Mouse (Mus musculus) midbrain, embryonic 13.5 days (tissue): Measurements from ENCODE around the gene Rhobtb3. TPM values are rescaled to one million over a fixed set of nuclear protein-coding genes. Genes with fewer than 3 reads are reported as not detected.
A peak's percentile ranks its signal among the peaks of the same experiment; 100 is the strongest.
"Not testable (repeated sequence)": the region's sequence is repeated elsewhere in the genome, so short reads cannot be mapped to it uniquely, and the experiment has no call there.

ENCODE experiments used
- ATAC-seq: fragments of 200-750 bp; cut with Nextera tagmentation; 2 replicates; pipeline ENCODE4 v1.8.0; 2017; ENCODE audit warnings: mild to moderate bottlenecking, moderate TSS enrichment, moderate library complexity
- H3K27ac ChIP-seq: fragments of 300-500 bp; sonication (generic); 2 replicates; pipeline ENCODE4 v1.5.1; 2015; ENCODE audit warnings: inconsistent platforms, mild to moderate bottlenecking, moderate library complexity
- H3K27me3 ChIP-seq: fragments of 300-500 bp; sonication (generic); 2 replicates; pipeline ENCODE4 v1.6.1; 2015; ENCODE audit warnings: mild to moderate bottlenecking, inconsistent platforms
- H3K36me3 ChIP-seq: fragments of 300-500 bp; sonication (generic); 2 replicates; pipeline ENCODE4 v1.6.1; 2015; ENCODE audit warnings: mild to moderate bottlenecking, inconsistent platforms
- H3K4me1 ChIP-seq: fragments of 300-500 bp; sonication (generic); replicated peaks from 2 replicates; pipeline ENCODE4 v1.6.1; 2015; ENCODE audit warnings: inconsistent platforms
- H3K4me2 ChIP-seq: fragments of 300-500 bp; sonication (generic); replicated peaks from 2 replicates; pipeline ENCODE4 v1.6.1; 2015; ENCODE audit warnings: moderate library complexity, mild to moderate bottlenecking, inconsistent platforms
- H3K4me3 ChIP-seq: fragments of 300-500 bp; sonication (generic); replicated peaks from 2 replicates; pipeline ENCODE4 v1.5.1; 2015; ENCODE audit warnings: mild to moderate bottlenecking, inconsistent platforms
- H3K9ac ChIP-seq: fragments of 300-500 bp; sonication (generic); replicated peaks from 2 replicates; pipeline ENCODE4 v1.6.1; 2015; ENCODE audit warnings: mild to moderate bottlenecking, inconsistent platforms
- H3K9me3 ChIP-seq: fragments of 300-500 bp; sonication (generic); 2 replicates; pipeline ENCODE4 v1.6.1; 2016; ENCODE audit warnings: mild to moderate bottlenecking, inconsistent platforms
- WGBS: fragments of 180-500 bp; shearing (Covaris S2); methylation state at CpG from one replicate; pipeline ENCODE4 v1.1.7; 2015; 5-methylcytosine and 5-hydroxymethylcytosine counted together
- polyA plus RNA-seq: library from polyadenylated mRNA; unstranded; fragments of >200 nt; fragmentation: Nextera tagmentation; extraction: Ambion mirVana; gene quantifications from 2 replicates; pipeline ENCODE4 v1.2.1, GENCODE M21; 2015

Rhobtb3 gene
- polyA plus RNA-seq, 1 experiment from 2014 or later = 32.9 TPM

DNA sequence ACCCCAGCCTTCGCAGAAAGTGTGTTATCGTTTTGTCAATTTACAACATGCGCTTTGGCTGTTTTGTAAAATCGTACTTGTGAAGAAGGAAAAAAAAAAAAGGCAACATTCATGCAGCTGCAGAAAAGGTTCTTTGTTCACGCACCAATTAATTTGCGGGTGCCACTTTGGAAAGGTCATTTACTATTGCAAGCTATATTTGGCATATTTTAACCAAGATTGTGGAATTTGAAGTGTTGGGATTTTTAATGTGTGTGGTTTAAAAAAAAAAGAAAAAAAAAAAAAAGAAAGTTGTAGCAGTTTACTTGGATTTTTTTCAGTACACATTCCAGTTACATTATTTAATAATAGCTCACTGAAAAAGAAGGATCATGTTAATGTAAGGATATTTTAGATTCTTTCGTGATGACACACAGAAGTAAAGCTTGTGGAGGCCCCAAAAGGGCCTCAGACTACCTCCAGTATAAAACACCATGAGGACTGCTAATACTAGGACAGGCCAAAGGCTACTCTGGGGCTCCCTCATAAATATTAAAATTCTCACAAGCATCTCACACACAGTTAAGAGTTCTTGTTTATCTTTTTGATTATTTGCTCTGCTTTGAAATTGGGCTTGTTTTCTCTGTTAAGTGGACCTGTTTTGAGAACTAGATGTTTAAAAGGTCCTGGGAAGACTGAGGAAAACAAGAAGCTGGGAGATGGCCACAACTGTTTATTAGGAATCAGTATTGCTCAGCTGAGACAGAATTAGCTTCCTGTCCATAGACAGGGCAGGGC is 507 bp upstream of the Rhobtb3 start:
- H3K4me3 ChIP-seq = peak overlapping the region; percentile 78
- H3K4me1 ChIP-seq = peaks cover 18% of the 10 kb centered on the region
- peak overlapping the region; percentile 94 for H3K9ac ChIP-seq
- no peaks in the 10 kb centered on the region for H3K27me3 ChIP-seq
- WGBS = 2% methylated on average over 7 of the region's 7 CpGs
- H3K27ac ChIP-seq = peak overlapping the region; percentile 99
- H3K9me3 ChIP-seq = no peaks in the 10 kb centered on the region
- no peak for ATAC-seq
- H3K36me3 ChIP-seq = peaks cover 1% of the 10 kb centered on the region; the same call in 1 of the 2 replicates
- peak overlapping the region; percentile 69 for H3K4me2 ChIP-seq

DNA sequence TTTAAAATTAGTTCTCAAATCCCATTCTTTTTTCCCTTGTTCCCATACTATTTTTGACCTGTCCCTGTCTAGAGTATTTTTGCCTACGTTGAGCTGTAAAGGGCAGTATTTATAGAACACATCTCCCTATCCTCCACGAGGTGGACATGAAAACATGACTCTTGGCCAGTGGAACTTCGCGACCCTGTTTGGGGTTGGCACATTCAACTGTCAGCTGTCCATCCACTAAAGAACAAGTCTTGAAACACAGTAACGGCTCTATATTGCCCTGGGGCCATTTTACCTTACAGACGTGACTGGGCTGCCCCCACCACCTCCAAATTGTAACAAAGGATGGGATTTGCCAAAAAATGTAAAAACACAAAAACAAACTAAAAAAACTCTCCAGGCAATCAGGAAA is 994 bp downstream of the Rhobtb3 start:
- peaks cover 16% of the 10 kb centered on the region for H3K36me3 ChIP-seq
- peak; percentile 19 for ATAC-seq
- WGBS = 0% methylated on average over 6 of the region's 6 CpGs
- H3K9me3 ChIP-seq = no peaks in the 10 kb centered on the region
- H3K4me1 ChIP-seq = peaks cover 18% of the 10 kb centered on the region
- H3K27ac ChIP-seq = peak overlapping the region; percentile 99
- H3K27me3 ChIP-seq = no peaks in the 10 kb centered on the region
- peak overlapping the region; percentile 78 for H3K4me3 ChIP-seq
- peak overlapping the region; percentile 69 for H3K4me2 ChIP-seq
- H3K9ac ChIP-seq = peak overlapping the region; percentile 94

DNA sequence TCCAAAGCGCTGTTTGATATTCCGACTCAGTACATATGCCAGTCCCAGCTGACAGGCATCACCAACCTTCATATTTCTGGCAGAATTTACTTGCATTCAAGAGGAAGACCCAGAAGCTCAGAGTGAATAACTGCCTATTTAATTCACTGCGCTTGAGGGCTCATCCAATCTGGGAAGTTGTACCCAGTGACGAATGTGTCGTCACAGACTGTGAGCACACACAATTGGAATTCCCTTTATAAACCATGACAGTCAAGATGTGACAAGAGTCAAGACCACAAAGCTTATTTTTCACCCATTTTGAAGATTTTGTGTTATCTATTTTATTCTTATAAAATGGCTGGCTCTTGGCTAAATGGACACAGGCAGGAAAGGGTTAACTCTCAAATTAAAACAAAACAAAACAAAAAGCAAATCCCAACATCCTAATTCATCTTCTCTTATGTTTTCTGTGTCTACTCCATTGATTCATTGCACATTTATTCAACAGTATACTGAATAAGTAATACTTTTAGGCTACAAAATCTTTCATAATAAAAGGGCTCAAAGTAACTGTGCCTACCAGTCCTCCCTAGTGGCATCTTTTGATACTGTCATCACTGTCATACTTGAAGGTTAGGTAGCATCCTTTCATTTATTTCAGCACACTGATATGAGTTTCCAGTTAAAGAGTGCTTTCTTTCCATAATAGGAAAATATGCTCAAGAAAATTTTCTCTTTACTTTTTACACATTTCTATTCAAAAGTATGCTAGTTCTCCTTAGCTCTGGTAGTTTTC is 2.0 kb downstream of the Rhobtb3 start:
- no peak for ATAC-seq
- WGBS = 53% methylated on average over 5 of the region's 5 CpGs
- Histone ChIP-seq H3K4me2 (peak overlapping the region; percentile 47), H3K27ac (peak overlapping the region; percentile 53; the same call in 1 of the 2 replicates), H3K36me3 (peaks cover 20% of the 10 kb centered on the region), H3K27me3 (no peaks in the 10 kb centered on the region), H3K9me3 (no peaks in the 10 kb centered on the region), H3K4me3 (peak overlapping the region; percentile 26), H3K4me1 (peaks cover 18% of the 10 kb centered on the region), H3K9ac (peak overlapping the region; percentile 11; the same call in 1 of the 2 replicates)

DNA sequence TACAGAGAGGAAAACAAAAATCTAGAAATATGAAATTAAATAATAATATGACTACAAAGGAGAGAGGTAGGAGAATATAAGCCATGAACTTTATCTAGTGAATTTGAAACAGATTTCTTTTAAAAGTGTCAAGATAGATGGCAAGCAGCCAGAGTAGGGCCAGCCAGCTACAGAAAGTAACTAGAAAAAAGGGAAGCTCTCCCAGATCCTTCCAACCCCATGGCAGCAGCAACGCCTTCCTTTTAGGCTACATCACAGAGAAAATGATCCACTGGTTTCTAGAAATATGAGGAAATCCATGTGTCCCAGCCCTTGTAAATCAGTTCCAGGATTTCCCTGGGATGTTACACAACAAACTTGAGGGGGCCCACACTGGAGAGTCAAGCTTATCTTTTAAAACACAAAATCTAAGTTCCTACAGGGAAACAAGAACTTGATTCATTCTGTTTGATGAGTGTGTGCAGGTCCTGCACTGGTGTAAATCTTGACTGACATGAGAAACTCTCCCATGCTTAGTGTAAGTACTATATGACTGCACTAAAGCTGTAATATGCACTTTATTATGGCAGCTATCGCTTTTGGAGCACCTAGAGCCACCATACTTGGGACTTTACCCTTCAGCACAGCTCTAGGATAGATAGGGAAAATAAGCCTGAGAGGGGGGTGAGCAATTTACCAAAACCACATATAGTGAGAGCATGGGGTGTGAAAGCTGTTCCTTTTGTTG is 2.8 kb downstream of the Rhobtb3 start:
- H3K27ac ChIP-seq = peak overlapping the region; percentile 53; the same call in 1 of the 2 replicates
- ATAC-seq = no peak
- H3K4me2 ChIP-seq = peak overlapping the region; percentile 47
- 88% methylated on average over 2 of the region's 2 CpGs for WGBS
- peaks cover 18% of the 10 kb centered on the region for H3K4me1 ChIP-seq
- peak overlapping the region; percentile 26 for H3K4me3 ChIP-seq
- peak overlapping the region; percentile 11; the same call in 1 of the 2 replicates for H3K9ac ChIP-seq
- H3K27me3 ChIP-seq = no peaks in the 10 kb centered on the region
- peaks cover 20% of the 10 kb centered on the region for H3K36me3 ChIP-seq
- no peaks in the 10 kb centered on the region for H3K9me3 ChIP-seq

DNA sequence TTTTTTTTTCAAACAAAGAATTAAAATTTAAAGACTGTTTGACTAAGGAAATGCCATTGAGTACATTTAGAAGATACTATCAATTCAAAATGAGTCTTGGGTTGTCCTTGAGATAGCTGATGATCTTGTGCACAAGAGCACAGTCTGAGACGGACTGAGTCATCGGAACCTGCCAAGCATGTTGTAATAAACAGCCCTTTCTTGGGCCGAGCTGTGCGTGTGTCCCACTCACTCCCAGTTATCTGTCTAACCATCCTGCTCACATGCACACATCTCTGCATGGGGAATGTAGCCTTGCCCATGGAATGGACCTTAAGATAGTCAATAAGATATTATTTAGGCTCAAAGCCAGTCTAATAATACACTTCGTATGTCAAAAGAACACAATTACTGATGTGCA is 4.9 kb downstream of the Rhobtb3 start:
- 94% methylated on average over 5 of the region's 5 CpGs for WGBS
- ATAC-seq = no peak

DNA sequence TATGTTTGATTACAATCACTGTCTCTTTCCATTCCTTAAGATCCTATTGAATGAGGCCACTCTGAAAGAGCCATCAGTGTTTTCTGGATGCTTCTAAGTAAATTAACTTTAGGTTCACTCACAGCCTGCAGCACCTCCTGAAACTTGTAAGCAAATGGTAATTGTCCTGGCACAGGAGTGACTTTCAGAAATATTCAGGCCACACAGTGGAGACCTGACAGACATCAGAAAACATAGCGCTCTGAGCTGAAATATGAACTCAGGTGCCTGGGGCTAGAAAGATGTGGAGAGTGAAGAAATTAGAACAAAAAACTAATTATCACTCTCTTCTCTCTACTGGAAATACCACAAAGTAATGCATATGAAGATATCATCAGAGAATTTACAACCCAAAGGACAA is 10.4 kb downstream of the Rhobtb3 start:
- 93% methylated on average over 1 of the region's 1 CpGs for WGBS
- no peaks in the 10 kb centered on the region for H3K9me3 ChIP-seq

More for the DNA sequence above, 4.9 kb downstream of the Rhobtb3 start:
- H3K4me3 ChIP-seq = no peak overlapping the region
- peaks cover 13% of the 10 kb centered on the region for H3K4me1 ChIP-seq
- H3K36me3 ChIP-seq = peaks cover 20% of the 10 kb centered on the region
- no peak overlapping the region for H3K4me2 ChIP-seq
- H3K9ac ChIP-seq = no peak overlapping the region
- H3K27ac ChIP-seq = no peak overlapping the region
- H3K9me3 ChIP-seq = no peaks in the 10 kb centered on the region
- H3K27me3 ChIP-seq = no peaks in the 10 kb centered on the region

DNA sequence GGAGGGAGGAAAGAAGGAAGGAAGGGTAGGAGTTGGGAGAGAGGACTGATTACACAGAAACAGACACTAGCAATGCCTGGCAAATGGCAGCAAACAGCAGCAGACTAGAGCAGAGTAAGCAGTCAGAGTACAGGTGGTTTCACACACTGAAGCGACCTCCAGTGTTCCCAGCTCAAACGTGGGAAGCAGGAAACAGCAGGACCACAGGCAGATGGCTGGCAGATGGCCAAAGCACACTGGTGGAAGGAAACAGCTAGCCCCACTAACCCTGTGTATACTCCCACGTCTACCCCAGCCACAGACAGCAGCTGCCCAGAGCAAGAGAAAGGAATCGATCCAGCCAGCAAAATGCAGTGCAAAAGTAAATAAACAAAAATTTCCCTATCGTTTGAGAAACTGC is 12.7 kb downstream of the Rhobtb3 start:
- H3K36me3 ChIP-seq = peaks cover 17% of the 10 kb centered on the region
- no peak overlapping the region for H3K4me3 ChIP-seq
- peak; percentile 95 for ATAC-seq
- WGBS = 26% methylated on average over 5 of the region's 5 CpGs
- no peak overlapping the region for H3K9ac ChIP-seq
- H3K27ac ChIP-seq = peak overlapping the region; percentile 39
- H3K4me2 ChIP-seq = no peak overlapping the region
- no peaks in the 10 kb centered on the region for H3K9me3 ChIP-seq
- H3K4me1 ChIP-seq = peaks cover 13% of the 10 kb centered on the region
- H3K27me3 ChIP-seq = no peaks in the 10 kb centered on the region

More for the DNA sequence above, 10.4 kb downstream of the Rhobtb3 start:
- no peak for ATAC-seq
- Histone ChIP-seq H3K27me3 (no peaks in the 10 kb centered on the region), H3K4me1 (peaks cover 13% of the 10 kb centered on the region), H3K4me3 (no peak overlapping the region), H3K36me3 (peaks cover 27% of the 10 kb centered on the region), H3K27ac (no peak overlapping the region), H3K4me2 (no peak overlapping the region), H3K9ac (no peak overlapping the region)

DNA sequence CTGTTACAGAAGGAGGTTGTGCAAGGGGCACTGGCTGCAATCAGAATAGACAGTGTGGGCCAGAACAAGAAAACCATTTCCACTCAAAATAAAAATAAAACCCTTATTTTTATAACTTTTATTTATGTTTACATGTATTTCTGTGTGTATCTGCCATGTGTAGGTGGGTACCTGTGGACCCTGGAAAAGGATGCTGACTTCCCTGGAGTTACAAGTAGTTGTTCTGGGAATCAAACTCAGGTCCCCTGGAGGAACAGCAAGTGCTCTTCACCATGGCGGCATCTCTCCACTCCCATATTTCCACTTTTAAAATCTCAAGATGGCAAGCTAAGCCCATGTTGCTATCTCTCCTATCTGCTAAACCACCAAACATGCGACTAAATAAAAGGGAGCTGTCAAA is 13.1 kb downstream of the Rhobtb3 start:
- Histone ChIP-seq H3K9me3 (no peaks in the 10 kb centered on the region), H3K4me1 (peaks cover 13% of the 10 kb centered on the region), H3K4me2 (no peak overlapping the region), H3K36me3 (peaks cover 17% of the 10 kb centered on the region), H3K4me3 (no peak overlapping the region), H3K9ac (no peak overlapping the region), H3K27ac (peak overlapping the region; percentile 39), H3K27me3 (no peaks in the 10 kb centered on the region)
- 0 out of 2 replicates have a peak, but pooled peaks have one; percentile 9 for ATAC-seq
- 87% methylated on average over 2 of the region's 2 CpGs for WGBS

DNA sequence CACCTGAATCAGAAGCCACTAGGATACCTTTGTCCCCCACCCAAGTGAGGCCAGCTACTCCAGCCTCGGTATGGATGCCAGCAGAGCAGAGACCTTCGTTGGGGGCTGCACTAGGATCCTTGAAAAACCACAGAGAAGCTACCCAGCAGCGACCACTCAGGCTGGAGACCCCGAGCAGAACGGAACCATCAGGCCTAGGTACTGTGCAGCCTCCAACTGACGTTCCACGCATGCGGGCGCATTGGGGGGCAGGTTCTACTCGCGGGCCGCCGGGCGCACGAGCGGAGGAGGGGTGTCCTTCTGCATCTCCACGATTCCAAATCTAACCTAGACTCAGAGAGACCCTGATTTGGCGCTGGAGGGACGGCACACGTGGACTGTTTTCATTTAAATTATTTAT is 13.7 kb downstream of the Rhobtb3 start:
- Histone ChIP-seq H3K4me2 (no peak overlapping the region), H3K4me3 (no peak overlapping the region), H3K9ac (no peak overlapping the region), H3K36me3 (peaks cover 17% of the 10 kb centered on the region), H3K27me3 (no peaks in the 10 kb centered on the region), H3K9me3 (no peaks in the 10 kb centered on the region), H3K4me1 (peaks cover 13% of the 10 kb centered on the region), H3K27ac (no peak overlapping the region)
- no peak for ATAC-seq
- 95% methylated on average over 20 of the region's 20 CpGs for WGBS

DNA sequence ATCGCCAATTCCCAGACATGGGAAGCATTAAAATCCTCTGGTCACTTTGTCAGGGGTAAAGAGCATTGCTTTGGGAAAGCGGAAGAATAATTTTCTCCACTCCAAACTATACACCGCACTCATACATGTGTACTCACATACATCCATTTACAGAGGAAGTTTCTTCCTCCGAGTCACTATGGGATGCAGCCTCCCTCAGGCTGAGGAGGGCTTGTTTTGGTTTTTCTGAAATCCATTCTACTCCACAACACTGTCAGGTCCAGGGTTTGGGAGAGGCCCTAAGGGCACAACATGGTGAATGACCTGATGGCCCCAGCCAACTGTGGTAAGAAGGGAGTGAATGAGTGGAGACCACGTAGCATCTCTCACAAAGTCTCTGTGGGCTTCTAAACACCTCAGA is 14.7 kb downstream of the Rhobtb3 start:
- H3K27me3 ChIP-seq, H3K9me3 ChIP-seq, H3K27ac ChIP-seq, H3K4me2 ChIP-seq, ATAC-seq, H3K9ac ChIP-seq, H3K4me3 ChIP-seq: not testable (repeated sequence)
- 90% methylated on average over 5 of the region's 5 CpGs for WGBS
- Histone ChIP-seq H3K4me1 (peaks cover 13% of the 10 kb centered on the region), H3K36me3 (peaks cover 17% of the 10 kb centered on the region)

DNA sequence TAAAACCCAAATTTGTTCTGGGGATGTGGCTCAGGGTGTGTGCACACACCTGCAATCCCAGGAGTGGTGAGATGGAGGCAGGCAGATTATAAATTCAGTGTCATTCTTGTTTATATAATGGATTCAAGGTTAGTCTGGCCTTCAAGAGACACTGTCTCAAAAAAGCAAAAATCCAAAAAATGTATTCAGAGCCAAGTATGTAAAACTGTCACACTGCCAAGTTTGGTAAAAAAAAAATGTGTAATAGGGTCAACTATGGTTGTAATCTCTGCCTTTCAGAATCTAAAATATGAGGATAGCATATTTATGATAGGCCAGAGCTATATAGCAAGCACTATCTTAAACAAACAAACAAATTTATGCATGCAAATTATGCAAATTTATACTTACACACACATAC is 15.8 kb downstream of the Rhobtb3 start:
- Histone ChIP-seq H3K36me3 (peaks cover 17% of the 10 kb centered on the region), H3K27ac (no peak overlapping the region), H3K9ac (no peak overlapping the region), H3K9me3 (no peaks in the 10 kb centered on the region), H3K4me1 (peaks cover 13% of the 10 kb centered on the region), H3K4me2 (no peak overlapping the region), H3K27me3 (no peaks in the 10 kb centered on the region), H3K4me3 (no peak overlapping the region)
- ATAC-seq = no peak
